Mouse (Mus musculus) liver, embryonic 14 days (tissue): ENCODE results near the gene Eif2b1. TPM values are rescaled to one million over a fixed set of nuclear protein-coding genes. Genes with fewer than 3 reads are reported as not detected.

Experiments used
- polyA plus RNA-seq: library from polyadenylated mRNA; depleted of rRNA; stranded (reverse); fragments of >200 nt; gene quantifications from 2 replicates; pipeline ENCODE4 v1.2.3, GENCODE M21; 2012; rRNA removed

The Eif2b1 gene
- 23.9 and 27.6 TPM in 2 replicates for polyA plus RNA-seq

GRCm38 (mm10) chr5:124578633-124579317 is at the start of gene Eif2b1, which contains the start of gene Gtf2h3:
Eif2b1 (minus strand) TSS chr5:124579131.
Gtf2h3 (plus strand) TSS chr5:124579140.

DNA sequence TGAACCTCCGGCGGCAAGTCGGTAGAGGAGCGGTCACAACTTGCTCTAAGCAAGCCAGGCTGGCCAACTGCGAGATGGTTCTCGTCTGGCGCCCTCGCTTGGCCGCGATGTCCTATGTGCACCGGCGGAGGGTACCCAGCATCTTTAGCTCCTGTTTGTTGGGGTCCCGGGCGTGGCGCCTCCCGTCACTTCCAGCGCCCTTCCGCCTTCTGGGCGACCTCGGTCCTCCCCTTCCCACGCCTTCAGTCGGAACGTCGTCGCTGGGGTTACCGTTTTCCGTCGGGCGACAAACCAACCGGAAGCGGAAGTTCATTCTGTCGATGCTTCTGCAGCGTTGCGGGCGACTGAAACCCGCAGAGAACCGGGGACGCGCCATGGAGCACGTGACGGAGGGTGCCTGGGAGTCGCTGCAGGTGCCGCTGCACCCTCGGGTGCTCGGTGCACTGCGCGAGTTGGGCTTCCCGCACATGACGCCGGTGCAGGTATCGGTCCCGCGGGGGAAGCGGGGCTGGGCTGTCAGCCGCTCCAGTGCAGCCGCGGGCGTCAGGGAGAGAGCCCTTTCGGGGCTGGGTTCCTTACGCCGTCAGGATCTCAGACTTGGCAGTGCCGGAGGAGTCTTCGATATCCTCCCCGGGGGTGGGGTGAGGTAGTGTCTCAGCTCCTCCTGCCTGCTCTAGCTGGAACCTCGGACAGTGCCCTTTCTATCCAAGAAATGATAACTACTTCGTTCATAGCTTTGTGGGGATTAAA is 26.2 kb downstream of the Eif2b1 start, which contains the start of gene Ddx55:
TSS of gene Ddx55 (plus strand) at position 307 of the 750 bp plus-strand sequence.

DNA sequence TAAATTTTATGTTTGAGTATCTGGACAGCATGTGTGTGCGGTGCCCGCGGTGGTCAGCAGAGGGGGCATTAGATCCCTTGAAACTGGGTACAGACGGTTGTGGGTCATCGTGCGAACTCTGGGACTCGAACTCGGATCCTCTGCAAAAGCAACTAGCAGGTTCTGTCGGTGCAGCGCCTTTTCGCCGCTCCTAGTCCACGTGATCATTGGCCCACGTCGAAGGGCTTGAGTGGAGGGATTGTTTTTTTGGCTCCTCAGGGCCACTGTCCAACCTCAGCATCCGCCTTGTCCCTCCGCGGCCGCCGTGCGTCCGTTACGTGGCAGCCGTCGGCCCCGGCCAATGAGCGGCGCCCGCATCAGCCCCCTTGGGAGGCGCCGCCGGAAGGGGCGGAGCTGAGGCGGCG is 38.5 kb downstream of the Eif2b1 start, which contains the start of gene Tmed2:
TSS of gene Tmed2 (plus strand) at position 313 of the 404 bp plus-strand sequence.

DNA sequence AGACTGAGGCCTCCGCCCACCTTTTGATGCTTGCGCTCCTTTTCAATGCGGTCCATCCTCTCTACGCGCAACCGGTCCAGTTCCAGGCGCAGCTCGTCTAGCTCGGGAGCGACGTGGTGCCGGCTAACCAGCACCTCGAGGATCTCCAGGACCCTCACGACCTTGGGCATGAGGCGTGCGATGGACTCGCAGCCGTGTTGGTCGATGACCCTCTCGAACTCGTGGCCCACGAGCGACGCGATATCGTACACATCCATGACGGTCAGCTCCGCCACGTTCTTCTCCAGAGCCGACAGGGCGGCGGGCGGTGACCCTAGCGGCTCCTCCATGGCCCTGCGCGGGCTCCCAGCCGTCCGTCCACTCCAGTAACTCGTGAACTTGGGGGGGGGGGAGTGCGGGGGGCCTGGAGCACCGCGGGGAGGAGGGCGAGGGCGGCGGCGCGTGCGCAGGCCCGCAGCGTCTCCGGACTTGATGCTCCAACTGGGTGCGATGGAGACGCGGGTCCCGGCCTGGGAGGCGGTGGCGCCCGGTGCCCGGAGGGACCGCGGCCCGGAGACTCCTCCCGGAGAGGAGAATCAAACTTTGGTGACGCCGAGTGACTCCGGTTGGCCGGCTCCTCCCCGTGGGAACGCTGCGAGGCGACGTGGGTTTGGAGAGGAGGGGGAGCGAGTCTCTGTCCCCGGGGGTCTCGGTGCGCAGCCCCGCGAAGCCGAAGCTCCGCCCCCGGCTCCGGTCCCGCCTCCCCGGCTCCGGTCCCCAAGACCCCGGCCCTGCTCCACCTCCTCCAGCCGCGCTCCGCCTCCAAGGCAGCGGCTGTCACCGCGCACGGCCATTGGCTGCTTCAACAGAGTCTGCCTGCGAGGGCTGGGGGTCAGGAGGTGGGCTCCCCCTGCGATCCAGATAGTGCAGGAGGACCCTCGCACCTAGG is 48.0 kb downstream of the Eif2b1 start, which contains the start of gene Rilpl1:
TSS of gene Rilpl1 (minus strand) at position 737 of the 928 bp plus-strand sequence.

Other genes with a start within 250 kb of the Eif2b1 start
- gene Cdk2ap1, start 216.0 kb downstream of the Eif2b1 start, polyA plus RNA-seq: 91.6 and 99.7 TPM in 2 replicates
- gene Sbno1, start 153.1 kb downstream of the Eif2b1 start, polyA plus RNA-seq: 13.6 and 17.1 TPM in 2 replicates
- gene Kmt5a, start 139.2 kb downstream of the Eif2b1 start, polyA plus RNA-seq: 60.2 and 61.7 TPM in 2 replicates
- gene Rilpl2, start 100.8 kb downstream of the Eif2b1 start, polyA plus RNA-seq: 8.3 and 9.2 TPM in 2 replicates
- gene Snrnp35, start 96.0 kb downstream of the Eif2b1 start, polyA plus RNA-seq: 7.9 and 8.2 TPM in 2 replicates
- 1.3 and 1.4 TPM in 2 replicates for gene Rilpl1, start 47.7 kb downstream of the Eif2b1 start, polyA plus RNA-seq
- 116 and 144 TPM in 2 replicates for gene Tmed2, start 38.4 kb downstream of the Eif2b1 start, polyA plus RNA-seq
- 6.4 and 7.7 TPM in 2 replicates for gene Ddx55, start 26.3 kb downstream of the Eif2b1 start, polyA plus RNA-seq
- gene Gtf2h3, start within 50 bp of the Eif2b1 start, polyA plus RNA-seq: 19.2 and 22.8 TPM in 2 replicates
- gene Atp6v0a2, start 49.4 kb upstream of the Eif2b1 start, polyA plus RNA-seq: 5.3 and 6.2 TPM in 2 replicates
- gene Dnah10, start 146.0 kb upstream of the Eif2b1 start, polyA plus RNA-seq: 0.01 and 0.02 TPM in 2 replicates